Mouse (Mus musculus) heart, embryonic 12.5 days (tissue): ENCODE results near the gene Phex. TPM values are rescaled to one million over a fixed set of nuclear protein-coding genes. Genes with fewer than 3 reads are reported as not detected.

Experiments
- ATAC-seq: fragments of 200-750 bp; cut with Nextera tagmentation; 2 replicates; pipeline ENCODE4 v1.8.0; 2017; ENCODE audit warnings: moderate TSS enrichment, moderate library complexity; ENCODE audit not compliant: insufficient number of reproducible peaks, low FRiP score
- H3K27ac ChIP-seq: fragments of 300-500 bp; sonication (generic); 2 replicates; pipeline ENCODE4 v1.5.1; 2016; ENCODE audit warnings: mild to moderate bottlenecking, moderate library complexity; ENCODE audit not compliant: poor library complexity, severe bottlenecking
- H3K27me3 ChIP-seq: fragments of 300-500 bp; sonication (generic); replicated peaks from 2 replicates; pipeline ENCODE4 v1.6.1; 2016; ENCODE audit warnings: mild to moderate bottlenecking, moderate library complexity
- H3K36me3 ChIP-seq: fragments of 300-500 bp; sonication (generic); 2 replicates; pipeline ENCODE4 v1.6.1; 2016; ENCODE audit warnings: mild to moderate bottlenecking, moderate library complexity
- H3K4me1 ChIP-seq: fragments of 300-500 bp; sonication (generic); replicated peaks from 2 replicates; pipeline ENCODE4 v1.6.1; 2016; ENCODE audit warnings: mild to moderate bottlenecking
- H3K4me2 ChIP-seq: fragments of 300-500 bp; sonication (generic); 2 replicates; pipeline ENCODE4 v1.6.1; 2016; ENCODE audit warnings: mild to moderate bottlenecking, moderate library complexity
- H3K4me3 ChIP-seq: fragments of 300-500 bp; sonication (generic); 2 replicates; pipeline ENCODE4 v1.5.1; 2016; ENCODE audit warnings: mild to moderate bottlenecking
- H3K9ac ChIP-seq: fragments of 300-500 bp; sonication (generic); 2 replicates; pipeline ENCODE4 v1.6.1; 2016; ENCODE audit warnings: mild to moderate bottlenecking, moderate library complexity
- H3K9me3 ChIP-seq: fragments of 300-500 bp; sonication (generic); replicated peaks from 2 replicates; pipeline ENCODE4 v1.6.1; 2016; ENCODE audit warnings: mild to moderate bottlenecking, moderate library complexity
- WGBS: fragments of 180-500 bp; shearing (Covaris S2); methylation state at CpG from one replicate; pipeline ENCODE4 v1.1.7; 2016; 5-methylcytosine and 5-hydroxymethylcytosine counted together
- microRNA-seq: library from miRNA; unstranded; fragments of <30 nt; microRNA quantifications from one replicate; pipeline ENCODE4, GENCODE M21; 2017
- polyA plus RNA-seq: library from polyadenylated mRNA; unstranded; fragments of >200 nt; fragmentation: Nextera tagmentation; extraction: Ambion mirVana; gene quantifications from 2 replicates; pipeline ENCODE4 v1.2.1, GENCODE M21; 2016

The Phex gene
- polyA plus RNA-seq, 1 experiment from 2014 or later = 0.11 TPM

DNA sequence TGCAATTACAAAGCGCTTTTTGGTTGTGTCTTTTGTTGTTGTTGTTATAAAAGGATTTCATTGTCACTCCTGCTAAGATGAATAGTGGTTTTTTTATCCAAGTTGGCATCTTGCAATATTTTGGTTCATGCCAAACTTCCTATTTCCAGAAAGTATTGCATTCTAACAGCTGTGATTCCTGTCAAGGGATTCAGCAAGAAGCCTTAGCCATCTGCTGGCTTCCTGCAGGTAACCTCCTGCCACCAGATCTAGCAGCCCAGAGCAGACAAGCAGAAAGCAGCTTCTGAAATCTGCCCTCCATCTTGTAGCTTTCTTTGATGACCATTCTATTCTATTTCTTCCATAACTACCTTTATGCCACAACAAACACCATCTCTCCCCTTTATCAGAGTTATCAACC is 212.4 kb downstream of the Phex start:
- WGBS = 91% methylated on average over 1 of the region's 1 CpGs
- Histone ChIP-seq H3K9me3 (no peaks in the 10 kb centered on the region), H3K4me1 (no peaks in the 10 kb centered on the region), H3K36me3 (no peaks in the 10 kb centered on the region), H3K4me2 (no peak overlapping the region), H3K27ac (no peak overlapping the region), H3K27me3 (no peaks in the 10 kb centered on the region), H3K9ac (no peak overlapping the region), H3K4me3 (no peak overlapping the region)
- no peak for ATAC-seq

DNA sequence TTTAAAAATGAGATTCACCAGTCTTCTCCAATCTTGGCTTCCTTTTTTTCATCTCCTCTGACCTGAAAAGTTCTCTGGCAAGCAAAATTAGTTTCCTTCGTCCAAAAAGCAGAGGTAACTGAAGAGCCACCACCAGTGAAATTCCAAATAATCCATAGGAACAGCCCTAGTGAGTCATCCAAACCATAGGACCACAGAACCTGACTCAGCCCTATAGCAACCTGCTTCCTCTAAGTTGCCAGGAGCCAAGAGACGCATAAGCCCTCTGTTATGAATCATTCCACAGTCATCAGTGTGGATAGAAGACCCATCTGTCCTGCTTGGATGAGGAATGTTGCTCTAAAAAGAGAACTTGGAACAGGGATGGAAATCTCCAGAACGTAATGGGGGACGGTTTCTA is 230.9 kb downstream of the Phex start:
- 69% methylated on average over 4 of the region's 4 CpGs for WGBS

GRCm38 (mm10) chrX:157180845-157181244 is 234.3 kb downstream of the Phex start:
- WGBS = 83% methylated on average over 1 of the region's 1 CpGs
- no peak overlapping the region for H3K4me2 ChIP-seq
- H3K27ac ChIP-seq = no peak overlapping the region
- no peaks in the 10 kb centered on the region for H3K4me1 ChIP-seq
- no peak overlapping the region for H3K9ac ChIP-seq
- no peaks in the 10 kb centered on the region for H3K27me3 ChIP-seq
- H3K36me3 ChIP-seq = no peaks in the 10 kb centered on the region
- H3K4me3 ChIP-seq = no peak overlapping the region
- H3K9me3 ChIP-seq = no peaks in the 10 kb centered on the region
- ATAC-seq = no peak

More for the DNA sequence above, 230.9 kb downstream of the Phex start:
- H3K27ac ChIP-seq = no peak overlapping the region
- H3K27me3 ChIP-seq = no peaks in the 10 kb centered on the region
- ATAC-seq = no peak
- no peak overlapping the region for H3K4me3 ChIP-seq
- H3K9ac ChIP-seq = no peak overlapping the region
- no peaks in the 10 kb centered on the region for H3K36me3 ChIP-seq
- H3K4me2 ChIP-seq = no peak overlapping the region
- no peaks in the 10 kb centered on the region for H3K4me1 ChIP-seq
- H3K9me3 ChIP-seq = no peaks in the 10 kb centered on the region

GRCm38 (mm10) chrX:157164142-157164541 is 251.0 kb downstream of the Phex start:
- Histone ChIP-seq H3K4me1 (no peaks in the 10 kb centered on the region), H3K4me2 (no peak overlapping the region), H3K27me3 (no peaks in the 10 kb centered on the region), H3K36me3 (no peaks in the 10 kb centered on the region), H3K27ac (no peak overlapping the region), H3K9me3 (no peaks in the 10 kb centered on the region), H3K9ac (no peak overlapping the region), H3K4me3 (no peak overlapping the region)
- no peak for ATAC-seq
- 58% methylated on average over 3 of the region's 3 CpGs for WGBS

- 66% methylated on average over 2 of the region's 2 CpGs for WGBS
- no peak for ATAC-seq
These were observed 251.7 kb downstream of the Phex start for GRCm38 (mm10) chrX:157163394-157163793.

DNA sequence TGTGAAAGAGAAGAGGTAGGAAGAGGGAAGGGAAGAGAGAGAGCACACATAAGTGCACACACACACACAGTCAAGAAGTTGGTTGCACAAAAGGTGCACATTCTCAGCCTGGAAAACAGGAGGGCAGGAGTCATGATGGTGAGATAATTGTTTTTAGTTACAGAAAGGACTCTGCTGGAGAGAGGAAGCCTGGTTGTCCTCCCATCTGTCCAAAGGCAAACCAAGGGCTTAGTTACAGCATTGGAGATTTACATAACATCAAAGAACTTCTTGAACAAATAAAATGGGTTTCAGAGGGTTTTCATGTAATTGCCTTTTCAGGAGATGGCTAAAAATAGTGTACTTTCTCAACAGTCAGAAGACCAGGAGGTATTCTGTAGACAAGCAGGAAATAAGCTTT is 270.4 kb downstream of the Phex start:
- no peak overlapping the region for H3K9ac ChIP-seq
- no peak overlapping the region for H3K4me2 ChIP-seq
- no peaks in the 10 kb centered on the region for H3K36me3 ChIP-seq
- ATAC-seq = no peak
- H3K9me3 ChIP-seq = no peaks in the 10 kb centered on the region
- H3K4me1 ChIP-seq = no peaks in the 10 kb centered on the region
- no peak overlapping the region for H3K27ac ChIP-seq
- no peak overlapping the region for H3K4me3 ChIP-seq
- H3K27me3 ChIP-seq = no peaks in the 10 kb centered on the region

More at GRCm38 (mm10) chrX:157163394-157163793, 251.7 kb downstream of the Phex start:
- no peaks in the 10 kb centered on the region for H3K9me3 ChIP-seq
- H3K4me1 ChIP-seq = no peaks in the 10 kb centered on the region
- no peak overlapping the region for H3K9ac ChIP-seq
- H3K36me3 ChIP-seq = no peaks in the 10 kb centered on the region
- no peak overlapping the region for H3K4me2 ChIP-seq
- H3K27ac ChIP-seq = no peak overlapping the region
- no peak overlapping the region for H3K4me3 ChIP-seq
- H3K27me3 ChIP-seq = no peaks in the 10 kb centered on the region

DNA sequence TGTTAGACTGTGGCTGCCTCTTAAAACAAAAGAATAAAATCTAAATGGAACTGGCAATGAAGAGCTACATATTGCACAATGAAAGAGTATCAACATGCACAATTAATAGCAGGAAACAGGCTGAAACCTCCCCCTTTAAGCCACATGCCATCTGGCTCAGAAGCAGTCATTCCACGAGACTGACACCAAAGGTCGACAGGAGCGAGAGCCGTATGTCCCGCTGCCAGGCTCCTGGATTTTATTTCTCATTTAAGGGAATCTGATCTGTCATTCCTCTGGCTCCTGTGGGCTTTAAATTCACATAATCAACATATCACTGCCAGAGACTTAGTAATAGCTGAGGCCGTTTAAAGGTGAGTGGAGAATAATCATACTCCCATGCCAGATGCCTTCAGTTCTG is 275.5 kb downstream of the Phex start:
- Histone ChIP-seq H3K27me3 (no peaks in the 10 kb centered on the region), H3K9me3 (no peaks in the 10 kb centered on the region), H3K36me3 (no peaks in the 10 kb centered on the region), H3K4me2 (no peak overlapping the region), H3K27ac (no peak overlapping the region), H3K4me1 (no peaks in the 10 kb centered on the region), H3K9ac (no peak overlapping the region), H3K4me3 (no peak overlapping the region)
- ATAC-seq = no peak
- 73% methylated on average over 6 of the region's 6 CpGs for WGBS

Small RNA genes within 50 kb of the gene (microRNA-seq; reads per million reads assigned to microRNA genes)
- gene Gm23798 = not detected

Other genes with a start within 250 kb of the Phex start
- gene Sms, start 77.0 kb upstream of the Phex start, polyA plus RNA-seq = 67.2 and 84.6 TPM in 2 replicates
- gene Yy2, start 153.7 kb upstream of the Phex start, polyA plus RNA-seq = 2.0 and 3.7 TPM in 2 replicates
- 19.4 and 20.3 TPM in 2 replicates for gene Mbtps2, start 183.4 kb upstream of the Phex start, polyA plus RNA-seq